Mouse (Mus musculus) MEL (cell line): ENCODE measurements at regions not wholly inside any gene's neighbourhood (a gene's known extent, or its start where the extent isn't known, plus 50 kb on each side); places are given as distances from the start of the nearest gene placed in this dataset.

Experiments
- DNase-seq: peaks from one replicate; pipeline ENCODE4 v3.0.0; 2011; ENCODE audit warnings: low read depth, low spot score
- H3K27ac ChIP-seq: 2 replicates; pipeline ENCODE4 v1.5.1; 2012; ENCODE audit warnings: low read depth, mild to moderate bottlenecking, control low read depth, low read length, moderate library complexity; ENCODE audit not compliant: control insufficient read depth
- H3K27me3 ChIP-seq, 2 experiments: fragments of 150-350 bp in 1 of 2; sonication (generic) in 1 of 2; 2 replicates each; pipeline ENCODE4 v1.6.1; 2012; ENCODE audit warnings: low read length in 2 of 2, mild to moderate bottlenecking in 2 of 2, improper control_type of control experiment in 1 of 2, moderate library complexity in 1 of 2; ENCODE audit not compliant: insufficient read depth in 2 of 2, control insufficient read depth in 1 of 2
- H3K36me3 ChIP-seq, 2 experiments: 2 replicates each; pipeline ENCODE4 v1.6.1; 2012 to 2014; ENCODE audit warnings: low read length in 2 of 2, improper control_type of control experiment in 1 of 2, inconsistent platforms in 1 of 2, mild to moderate bottlenecking in 1 of 2; ENCODE audit not compliant: insufficient read depth in 2 of 2, control insufficient read depth in 1 of 2
- H3K4me1 ChIP-seq, 2 experiments: fragments of 150-350 bp in 1 of 2; sonication (generic) in 1 of 2; 2 replicates each; pipeline ENCODE4 v1.6.1; 2012; ENCODE audit warnings: low read length in 2 of 2, improper control_type of control experiment in 1 of 2, mild to moderate bottlenecking in 1 of 2; ENCODE audit not compliant: insufficient read depth in 2 of 2, control insufficient read depth in 1 of 2
- H3K4me3 ChIP-seq, 2 experiments: fragments of 150-350 bp in 1 of 2; sonication (generic) in 1 of 2; 2 replicates each; pipeline ENCODE4 v1.5.1; 2012; ENCODE audit warnings: low read depth in 2 of 2, low read length in 2 of 2, mild to moderate bottlenecking in 2 of 2, moderate library complexity in 2 of 2, control low read depth in 1 of 2, improper control_type of control experiment in 1 of 2; ENCODE audit not compliant: control insufficient read depth in 1 of 2, insufficient read depth in 1 of 2
- H3K79me2 ChIP-seq: 2 replicates; pipeline ENCODE4 v1.6.1; 2012; ENCODE audit warnings: mild to moderate bottlenecking, low read length, moderate library complexity; ENCODE audit not compliant: control insufficient read depth, poor library complexity, insufficient read depth
- H3K9ac ChIP-seq: 2 replicates; pipeline ENCODE4 v1.6.1; 2012; ENCODE audit warnings: low read depth, mild to moderate bottlenecking, control low read depth, low read length, moderate library complexity; ENCODE audit not compliant: control insufficient read depth, poor library complexity, severe bottlenecking
- H3K9me3 ChIP-seq: fragments of 150-350 bp; sonication (generic); replicated peaks from 2 replicates; pipeline ENCODE4 v1.6.1; 2012; ENCODE audit warnings: mild to moderate bottlenecking, low read length, improper control_type of control experiment, moderate library complexity; ENCODE audit not compliant: insufficient read depth
- BHLHE40 ChIP-seq: IDR thresholded peaks from 2 replicates; pipeline ENCODE4 v1.6.1; 2012; ENCODE audit warnings: low read depth, mild to moderate bottlenecking, inconsistent platforms, low read length, improper control_type of control experiment, borderline replicate concordance
- CHD1 ChIP-seq: IDR thresholded peaks from 2 replicates; pipeline ENCODE4 v1.6.1; 2012; ENCODE audit warnings: low read depth, mild to moderate bottlenecking, inconsistent platforms, low read length, improper control_type of control experiment
- E2F4 ChIP-seq: IDR thresholded peaks from 2 replicates; pipeline ENCODE4 v1.6.1; 2011; ENCODE audit warnings: low read depth, low read length, improper control_type of control experiment, borderline replicate concordance
- ELF1 ChIP-seq: IDR thresholded peaks from 2 replicates; pipeline ENCODE4 v1.6.1; 2014; ENCODE audit warnings: low read depth, mild to moderate bottlenecking, inconsistent platforms, low read length, improper control_type of control experiment, moderate library complexity
- EP300 ChIP-seq, 2 experiments: IDR thresholded peaks; 2 replicates each; pipeline ENCODE4 v1.6.1; 2011; ENCODE audit warnings: improper control_type of control experiment in 2 of 2, low read length in 2 of 2, low read depth in 1 of 2, mild to moderate bottlenecking in 1 of 2
- ETS1 ChIP-seq: IDR thresholded peaks from 2 replicates; pipeline ENCODE4 v1.6.1; 2012; ENCODE audit warnings: low read depth, mild to moderate bottlenecking, inconsistent platforms, low read length, improper control_type of control experiment, moderate library complexity
- GABPA ChIP-seq: IDR thresholded peaks from 2 replicates; pipeline ENCODE4 v1.6.1; 2012; ENCODE audit warnings: low read depth, mild to moderate bottlenecking, inconsistent platforms, low read length, improper control_type of control experiment, moderate library complexity
- GATA1 ChIP-seq: IDR thresholded peaks from 2 replicates; pipeline ENCODE4 v1.6.1; 2011; ENCODE audit warnings: low read depth, low read length, improper control_type of control experiment
- HCFC1 ChIP-seq: IDR thresholded peaks from 2 replicates; pipeline ENCODE4 v1.6.1; 2012; ENCODE audit warnings: low read depth, mild to moderate bottlenecking, inconsistent platforms, low read length, improper control_type of control experiment, moderate library complexity
- JUND ChIP-seq: IDR thresholded peaks from 2 replicates; pipeline ENCODE4 v1.6.1; 2011; ENCODE audit warnings: low read depth, mild to moderate bottlenecking, improper control_type of control experiment, low read length
- KAT2A ChIP-seq: conservative IDR thresholded peaks from 2 replicates; pipeline ENCODE4 v1.6.1; 2012; ENCODE audit warnings: low read depth, low read length, improper control_type of control experiment, inconsistent platforms
- MAFK ChIP-seq: IDR thresholded peaks from 2 replicates; pipeline ENCODE4 v1.6.1; 2011; ENCODE audit warnings: low read depth, mild to moderate bottlenecking, low read length, improper control_type of control experiment, borderline replicate concordance
- MAX ChIP-seq: IDR thresholded peaks from 2 replicates; pipeline ENCODE4 v1.6.1; 2011; ENCODE audit warnings: low read length, improper control_type of control experiment
- MEF2A ChIP-seq: IDR thresholded peaks from 2 replicates; pipeline ENCODE4 v1.6.1; 2014; ENCODE audit warnings: low read depth, mild to moderate bottlenecking, inconsistent platforms, low read length, improper control_type of control experiment; ENCODE audit not compliant: poor library complexity, insufficient replicate concordance, severe bottlenecking; ENCODE audit errors: extremely low read depth
- MXI1 ChIP-seq: IDR thresholded peaks from 2 replicates; pipeline ENCODE4 v1.6.1; 2011; ENCODE audit warnings: mild to moderate bottlenecking, low read depth, low read length, improper control_type of control experiment
- MYB ChIP-seq: IDR thresholded peaks from 2 replicates; pipeline ENCODE4 v1.6.1; 2011; ENCODE audit warnings: mild to moderate bottlenecking, low read depth, low read length, improper control_type of control experiment
- MYC ChIP-seq: IDR thresholded peaks from 2 replicates; pipeline ENCODE4 v1.6.1; 2011; ENCODE audit warnings: low read depth, mild to moderate bottlenecking, low read length, improper control_type of control experiment, moderate library complexity
- NELFE ChIP-seq: IDR thresholded peaks from 2 replicates; pipeline ENCODE4 v1.6.1; 2011; ENCODE audit warnings: low read depth, low read length, improper control_type of control experiment
- NRF1 ChIP-seq: IDR thresholded peaks from 2 replicates; pipeline ENCODE4 v1.6.1; 2014; ENCODE audit warnings: low read depth, mild to moderate bottlenecking, inconsistent platforms, low read length, improper control_type of control experiment, moderate library complexity; ENCODE audit not compliant: poor library complexity, insufficient read depth, severe bottlenecking
- POLR2A ChIP-seq, 2 experiments: IDR thresholded peaks; 2 replicates each; pipeline ENCODE4 v1.6.1; 2011 to 2012; ENCODE audit warnings: low read length in 2 of 2, mild to moderate bottlenecking in 2 of 2, control low read depth in 1 of 2, improper control_type of control experiment in 1 of 2, low read depth in 1 of 2, moderate library complexity in 1 of 2; ENCODE audit not compliant: control insufficient read depth in 1 of 2, insufficient read depth in 1 of 2, poor library complexity in 1 of 2
- POLR2AphosphoS2 ChIP-seq: IDR thresholded peaks from 2 replicates; pipeline ENCODE4 v1.6.1; 2011; ENCODE audit warnings: low read length, improper control_type of control experiment
- POLR2AphosphoS5 ChIP-seq: IDR thresholded peaks from 2 replicates; pipeline ENCODE4 v1.6.1; 2012; ENCODE audit warnings: low read depth, borderline replicate concordance, mild to moderate bottlenecking, inconsistent platforms, low read length, moderate library complexity, mixed read lengths
- RAD21 ChIP-seq: IDR thresholded peaks from 2 replicates; pipeline ENCODE4 v1.6.1; 2011; ENCODE audit warnings: mild to moderate bottlenecking, low read depth, low read length, improper control_type of control experiment
- RCOR1 ChIP-seq: IDR thresholded peaks from 2 replicates; pipeline ENCODE4 v1.6.1; 2012; ENCODE audit warnings: low read depth, mild to moderate bottlenecking, inconsistent platforms, low read length, improper control_type of control experiment
- SIN3A ChIP-seq: IDR thresholded peaks from 2 replicates; pipeline ENCODE4 v1.6.1; 2012; ENCODE audit warnings: low read length, improper control_type of control experiment, inconsistent platforms
- TAL1 ChIP-seq: IDR thresholded peaks from 2 replicates; pipeline ENCODE4 v1.6.1; 2012; ENCODE audit warnings: mild to moderate bottlenecking, inconsistent platforms, low read length, moderate library complexity, mixed read lengths
- TBP ChIP-seq: IDR thresholded peaks from 2 replicates; pipeline ENCODE4 v1.8.0; 2011; ENCODE audit warnings: low read depth, low read length, improper control_type of control experiment
- TCF12 ChIP-seq: IDR thresholded peaks from 2 replicates; pipeline ENCODE4 v1.6.1; 2014; ENCODE audit warnings: low read depth, mild to moderate bottlenecking, inconsistent platforms, low read length, improper control_type of control experiment, moderate library complexity
- UBTF ChIP-seq: IDR thresholded peaks from 2 replicates; pipeline ENCODE4 v1.6.1; 2012; ENCODE audit warnings: low read depth, mild to moderate bottlenecking, inconsistent platforms, low read length, improper control_type of control experiment, moderate library complexity, borderline replicate concordance; ENCODE audit not compliant: insufficient read depth
- USF1 ChIP-seq: IDR thresholded peaks from 2 replicates; pipeline ENCODE4 v1.6.1; 2014; ENCODE audit warnings: low read depth, mild to moderate bottlenecking, inconsistent platforms, low read length, improper control_type of control experiment, moderate library complexity
- USF2 ChIP-seq, 2 experiments: IDR thresholded peaks; 2 replicates each; pipeline ENCODE4 v1.6.1; 2011 to 2012; ENCODE audit warnings: improper control_type of control experiment in 2 of 2, low read length in 2 of 2, borderline replicate concordance in 1 of 2, inconsistent platforms in 1 of 2, low read depth in 1 of 2, mild to moderate bottlenecking in 1 of 2; ENCODE audit not compliant: insufficient read depth in 1 of 2
- ZC3H11A ChIP-seq: IDR thresholded peaks from 2 replicates; pipeline ENCODE4 v1.6.1; 2012; ENCODE audit warnings: low read depth, mild to moderate bottlenecking, inconsistent platforms, low read length, improper control_type of control experiment
- ZKSCAN1 ChIP-seq: IDR thresholded peaks from 2 replicates; pipeline ENCODE4 v1.6.1; 2012; ENCODE audit warnings: low read depth, mild to moderate bottlenecking, inconsistent platforms, low read length, improper control_type of control experiment, moderate library complexity
- ZNF384 ChIP-seq: IDR thresholded peaks from 2 replicates; pipeline ENCODE4 v1.6.1; 2012; ENCODE audit warnings: low read depth, mild to moderate bottlenecking, inconsistent platforms, low read length, improper control_type of control experiment

DNA sequence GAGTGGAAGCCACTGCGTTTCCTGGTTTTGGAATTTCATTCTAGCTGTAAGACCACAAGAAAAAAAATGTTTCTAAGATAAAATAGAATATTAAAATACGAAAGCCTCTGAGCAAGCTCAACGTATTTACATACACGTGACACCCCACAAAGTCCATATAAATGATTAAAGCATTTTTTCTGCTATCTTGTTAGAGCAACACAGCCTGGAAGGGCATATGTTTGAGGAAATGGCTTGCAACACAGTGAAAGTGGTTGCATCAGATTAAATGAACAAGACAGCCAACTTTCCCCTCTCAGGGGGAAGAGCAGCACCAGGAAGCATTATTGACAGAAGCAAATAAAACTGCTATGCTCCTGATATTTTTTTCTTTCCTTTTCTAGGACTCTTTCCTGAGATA lies 146.8 kb downstream of the Izumo3 start:
- H3K4me3 ChIP-seq = peak overlapping the region; percentile 22 to 40; a peak in 2 of 4 replicates
- H3K27me3 ChIP-seq = no peaks in the 10 kb centered on the region
- peak; percentile 79 for DNase-seq
- peaks cover 9 to 11% of the 10 kb centered on the region in 2 experiments; a peak in 3 of 4 replicates for H3K4me1 ChIP-seq
- H3K36me3 ChIP-seq = peaks cover 0 to 14% of the 10 kb centered on the region in 2 experiments; a peak in 2 of 4 replicates
- peak overlapping the region; percentile 71 for H3K9ac ChIP-seq
- H3K27ac ChIP-seq = peak overlapping the region; percentile 99
- no peak for TF ChIP-seq E2F4
- TF ChIP-seq TCF12 = peak; percentile 80
- TF ChIP-seq TBP = 0 out of 2 replicates have a peak, but pooled peaks have one; percentile 21
- TF ChIP-seq RCOR1 = no peak; the same call in 1 of the 2 replicates
- no peak for TF ChIP-seq HCFC1
- peak; percentile 86 for TF ChIP-seq ETS1
- no peak for TF ChIP-seq CHD1
- peak; percentile 84 for TF ChIP-seq USF1
- TF ChIP-seq MYB = no peak
- no peak for TF ChIP-seq RAD21
- TF ChIP-seq ZKSCAN1 = no peak
- TF ChIP-seq USF2 (IDR thresholded peaks at IDR 0.05; ENCODE audit: borderline replicate concordance in 1 of 2, insufficient read depth in 1 of 2, low read depth in 1 of 2, low read length in 2 of 2) = 0 out of 4 replicates have a peak, but pooled peaks of 1 of the 2 experiments have one; percentile 31
- TF ChIP-seq TAL1 = no peak
- no peak for TF ChIP-seq NRF1
- TF ChIP-seq ELF1 = peak; percentile 49; the same call in 1 of the 2 replicates
- TF ChIP-seq MYC = peak; percentile 54; the same call in 1 of the 2 replicates
- TF ChIP-seq POLR2AphosphoS2 = no peak
- no peak for TF ChIP-seq NELFE
- peak; percentile 59; the same call in 1 of the 2 replicates for TF ChIP-seq ZNF384
- TF ChIP-seq BHLHE40 = peak; percentile 89
- peak; percentile 60 to 85; a peak in 3 of 4 replicates for TF ChIP-seq EP300 (IDR thresholded peaks at IDR 0.05; ENCODE audit: low read depth in 1 of 2, low read length in 2 of 2)
- no peak for TF ChIP-seq SIN3A
- no peak for TF ChIP-seq JUND
- TF ChIP-seq MEF2A = no peak
- no peak for TF ChIP-seq UBTF
- peak; percentile 24; the same call in 1 of the 2 replicates for TF ChIP-seq MAX
- TF ChIP-seq GABPA = no peak
- TF ChIP-seq GATA1 = peak; percentile 59; the same call in 1 of the 2 replicates
- TF ChIP-seq ZC3H11A = peak; percentile 6; the same call in 1 of the 2 replicates
- no peak for TF ChIP-seq POLR2AphosphoS5
- TF ChIP-seq POLR2A (IDR thresholded peaks at IDR 0.05; ENCODE audit: control insufficient read depth in 1 of 2, insufficient read depth in 1 of 2, low read depth in 1 of 2, low read length in 2 of 2, poor library complexity in 1 of 2) = no peak
- TF ChIP-seq KAT2A = peak; percentile 48; the same call in 1 of the 2 replicates
- TF ChIP-seq MAFK = 0 out of 2 replicates have a peak, but pooled peaks have one; percentile 27
- peak; percentile 47; the same call in 1 of the 2 replicates for TF ChIP-seq MXI1
- H3K9me3 ChIP-seq = no peaks in the 10 kb centered on the region
- no peaks in the 10 kb centered on the region for H3K79me2 ChIP-seq
